Mouse (Mus musculus) bone marrow, adult 2 months (tissue): ENCODE measurements around the gene Btg1.

Experiments used
- CTCF ChIP-seq: fragments of 200-500 bp; IDR thresholded peaks from 2 replicates; pipeline ENCODE4 v1.5.1; 2011; ENCODE audit warnings: low read length, control low read depth; ENCODE audit not compliant: control insufficient read depth, insufficient read depth
- POLR2A ChIP-seq: fragments of 200-500 bp; IDR thresholded peaks from 2 replicates; pipeline ENCODE4 v1.6.1; 2011; ENCODE audit warnings: low read depth, mild to moderate bottlenecking, control low read depth, low read length, borderline replicate concordance; ENCODE audit not compliant: control insufficient read depth

- no peak for TF ChIP-seq CTCF
- TF ChIP-seq POLR2A: no peak
These were observed 8.9 kb downstream of the Btg1 start for GRCm38 (mm10) chr10:96625682-96626081.
